Mouse (Mus musculus): ENCODE data around the gene Yif1b. TPM values are rescaled to one million over a fixed set of nuclear protein-coding genes. Genes with fewer than 3 reads are reported as not detected.

Yif1b gene
- polyA plus RNA-seq, 1 experiment from 2014 or later, result 40.6 TPM

GRCm38 (mm10) chr7:29292458-29293098 is 54.4 kb downstream of the Yif1b start:
- Histone ChIP-seq H3K9me3 (ENCODE audit: control insufficient read depth) (no peaks in the 10 kb centered on the region), H3K27ac (ENCODE audit: low read depth, low read length) (peak overlapping the region; percentile 21; the same call in 1 of the 2 replicates), H3K4me3 (ENCODE audit: low read depth, low read length) (no peak overlapping the region), H3K4me2 (replicated peaks; ENCODE audit: low read depth) (peak overlapping the region; percentile 9; the same call in 1 of the 2 replicates), H3K27me3 (replicated peaks; ENCODE audit: control insufficient read depth, insufficient read depth, low read length) (no peaks in the 10 kb centered on the region), H3K4me1 (replicated peaks; ENCODE audit: control insufficient read depth, insufficient read depth, low read length) (0 out of 2 replicates have a peak, but pooled peaks cover 3% of the 10 kb centered on the region), H3K9ac (ENCODE audit: low read depth, low read length) (no peak overlapping the region), H3K36me3 (ENCODE audit: control insufficient read depth, insufficient read depth) (no peaks in the 10 kb centered on the region)
- TF ChIP-seq CTCF (IDR thresholded peaks at IDR 0.05; ENCODE audit: low read depth), result no peak
- WGBS, result 33% methylated on average over 8 of the region's 8 CpGs
- ATAC-seq, result no peak

DNA sequence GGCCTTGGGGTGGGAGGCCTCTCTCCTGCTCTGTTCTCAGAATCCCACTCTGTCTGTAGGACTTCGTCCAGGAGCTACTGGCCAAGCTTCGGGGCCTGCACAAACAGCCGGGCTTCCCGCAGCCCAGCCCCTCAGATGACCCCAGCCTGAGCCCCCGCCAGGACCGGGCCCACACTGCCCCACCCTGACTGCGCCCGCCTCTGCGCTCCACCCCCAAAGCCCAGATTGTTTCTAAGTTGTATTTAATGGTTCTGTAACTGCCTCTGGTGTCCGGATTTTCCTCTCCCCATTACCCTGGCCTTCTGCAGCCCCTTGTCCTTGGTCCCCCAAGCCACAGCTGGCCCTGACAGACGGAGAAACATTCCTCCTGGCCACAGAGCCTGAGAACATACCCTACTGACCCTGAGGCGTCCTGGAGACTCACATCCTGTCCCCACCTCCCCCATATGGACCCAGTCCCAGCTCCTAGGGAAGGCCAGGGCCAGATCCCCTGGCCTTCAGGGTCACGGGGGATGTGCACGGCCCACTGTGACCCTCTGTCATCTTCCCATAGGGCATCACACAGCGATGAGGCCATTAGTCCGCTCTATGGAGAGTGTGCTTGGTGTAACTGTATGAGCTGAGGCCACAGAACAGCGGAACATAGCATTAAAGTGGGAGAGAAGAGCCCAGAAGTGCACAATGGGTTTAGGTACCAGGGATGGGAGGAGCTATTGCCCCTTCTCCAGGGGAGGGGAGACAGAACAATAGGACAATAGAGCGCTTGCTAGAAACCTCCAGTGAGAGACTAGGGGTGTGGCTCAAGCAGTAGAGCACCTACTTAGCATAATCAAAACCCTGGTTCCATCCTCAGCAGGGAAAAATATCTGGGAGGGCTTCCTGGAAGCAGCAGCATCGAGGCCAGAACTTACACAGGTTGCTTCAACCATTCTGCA is 55.3 kb downstream of the Yif1b start:
- no peak for TF ChIP-seq CTCF (IDR thresholded peaks at IDR 0.05; ENCODE audit: low read depth)
- Histone ChIP-seq H3K27ac (ENCODE audit: low read depth, low read length) (peak overlapping the region; percentile 21; the same call in 1 of the 2 replicates), H3K9ac (ENCODE audit: low read depth, low read length) (no peak overlapping the region), H3K27me3 (replicated peaks; ENCODE audit: control insufficient read depth, insufficient read depth, low read length) (no peaks in the 10 kb centered on the region), H3K9me3 (ENCODE audit: control insufficient read depth) (no peaks in the 10 kb centered on the region), H3K36me3 (ENCODE audit: control insufficient read depth, insufficient read depth) (no peaks in the 10 kb centered on the region), H3K4me3 (ENCODE audit: low read depth, low read length) (no peak overlapping the region), H3K4me1 (replicated peaks; ENCODE audit: control insufficient read depth, insufficient read depth, low read length) (0 out of 2 replicates have a peak, but pooled peaks cover 3% of the 10 kb centered on the region), H3K4me2 (replicated peaks; ENCODE audit: low read depth) (0 out of 2 replicates have a peak overlapping the region, but pooled peaks have one; percentile 17)
- WGBS, result 40% methylated on average over 19 of the region's 19 CpGs
- no peak for ATAC-seq

- Histone ChIP-seq H3K36me3 (ENCODE audit: control insufficient read depth, insufficient read depth) (no peaks in the 10 kb centered on the region), H3K9ac (ENCODE audit: low read depth, low read length) (no peak overlapping the region), H3K4me2 (replicated peaks; ENCODE audit: low read depth) (no peak overlapping the region), H3K9me3 (ENCODE audit: control insufficient read depth) (no peaks in the 10 kb centered on the region), H3K4me3 (ENCODE audit: low read depth, low read length) (no peak overlapping the region), H3K27ac (ENCODE audit: low read depth, low read length) (no peak overlapping the region), H3K27me3 (replicated peaks; ENCODE audit: control insufficient read depth, insufficient read depth, low read length) (no peaks in the 10 kb centered on the region), H3K4me1 (replicated peaks; ENCODE audit: control insufficient read depth, insufficient read depth, low read length) (0 out of 2 replicates have a peak, but pooled peaks cover 3% of the 10 kb centered on the region)
- 82% methylated on average over 13 of the region's 13 CpGs for WGBS
- no peak for TF ChIP-seq CTCF (IDR thresholded peaks at IDR 0.05; ENCODE audit: low read depth)
- no peak for ATAC-seq
Measured at GRCm38 (mm10) chr7:29294111-29294761, 56.1 kb downstream of the Yif1b start.

DNA sequence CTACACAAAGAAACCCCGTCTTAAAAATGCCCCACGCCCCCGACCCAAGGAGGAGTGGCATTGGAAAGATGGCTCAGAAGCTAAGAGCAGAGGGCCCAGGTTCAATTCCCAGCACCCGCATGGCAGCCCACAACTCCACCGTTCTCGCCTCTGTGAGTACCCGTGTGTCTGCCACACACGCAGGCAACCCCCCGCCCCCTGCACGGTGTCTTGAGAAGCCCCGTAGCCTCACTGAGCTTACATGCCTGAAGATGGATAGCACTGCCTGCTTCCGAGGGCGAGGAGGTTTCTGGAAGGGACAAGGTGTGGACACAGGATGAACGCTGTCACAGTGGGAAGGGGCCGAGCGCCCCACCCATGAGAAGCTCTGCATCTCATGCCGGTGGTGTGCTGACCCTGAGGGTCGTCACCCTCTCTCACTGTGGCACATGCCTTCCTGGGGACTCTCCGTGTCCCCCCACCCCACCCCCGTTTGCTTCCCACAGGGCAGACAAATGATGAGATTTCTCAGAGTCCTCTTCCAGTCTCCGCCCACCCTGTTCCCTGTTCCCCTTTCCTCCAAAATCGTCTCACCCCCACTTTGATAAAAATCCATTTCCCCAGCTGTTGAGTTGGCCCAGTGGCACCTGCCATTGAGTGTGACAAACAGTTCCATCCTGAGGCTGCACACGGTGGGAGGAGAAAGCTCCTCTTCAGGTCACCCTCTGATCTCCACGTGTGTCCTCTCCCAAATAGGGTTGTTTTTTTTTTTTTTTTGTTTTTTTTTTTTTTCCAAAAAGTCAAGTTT is 57.9 kb downstream of the Yif1b start:
- Histone ChIP-seq H3K4me2 (replicated peaks; ENCODE audit: low read depth) (no peak overlapping the region), H3K9me3 (ENCODE audit: control insufficient read depth) (no peaks in the 10 kb centered on the region), H3K36me3 (ENCODE audit: control insufficient read depth, insufficient read depth) (no peaks in the 10 kb centered on the region), H3K9ac (ENCODE audit: low read depth, low read length) (no peak overlapping the region), H3K27me3 (replicated peaks; ENCODE audit: control insufficient read depth, insufficient read depth, low read length) (no peaks in the 10 kb centered on the region), H3K27ac (ENCODE audit: low read depth, low read length) (no peak overlapping the region), H3K4me3 (ENCODE audit: low read depth, low read length) (no peak overlapping the region), H3K4me1 (replicated peaks; ENCODE audit: control insufficient read depth, insufficient read depth, low read length) (0 out of 2 replicates have a peak, but pooled peaks cover 3% of the 10 kb centered on the region)
- ATAC-seq, result no peak
- TF ChIP-seq CTCF (IDR thresholded peaks at IDR 0.05; ENCODE audit: low read depth), result no peak
- 77% methylated on average over 24 of the region's 24 CpGs for WGBS

- no peak overlapping the region for H3K9ac ChIP-seq (ENCODE audit: low read depth, low read length)
- WGBS, result 6% methylated on average over 10 of the region's 10 CpGs
- no peaks in the 10 kb centered on the region for H3K27me3 ChIP-seq (replicated peaks; ENCODE audit: control insufficient read depth, insufficient read depth, low read length)
- H3K36me3 ChIP-seq (ENCODE audit: control insufficient read depth, insufficient read depth), result no peaks in the 10 kb centered on the region
- no peaks in the 10 kb centered on the region for H3K9me3 ChIP-seq (ENCODE audit: control insufficient read depth)
- H3K4me2 ChIP-seq (replicated peaks; ENCODE audit: low read depth), result 0 out of 2 replicates have a peak overlapping the region, but pooled peaks have one; percentile 40
- peak; percentile 89 for TF ChIP-seq CTCF (IDR thresholded peaks at IDR 0.05; ENCODE audit: low read depth)
- no peak overlapping the region for H3K27ac ChIP-seq (ENCODE audit: low read depth, low read length)
- ATAC-seq, result no peak
- H3K4me1 ChIP-seq (replicated peaks; ENCODE audit: control insufficient read depth, insufficient read depth, low read length), result 0 out of 2 replicates have a peak, but pooled peaks cover 3% of the 10 kb centered on the region
- H3K4me3 ChIP-seq (ENCODE audit: low read depth, low read length), result no peak overlapping the region
Measured at GRCm38 (mm10) chr7:29296998-29297397, 58.9 kb downstream of the Yif1b start.

Other genes starting within 250 kb of the Yif1b start
- 0.43 and 0.63 TPM in 2 replicates for gene Ryr1, start 113.2 kb upstream of the Yif1b start, polyA plus RNA-seq (2015; fragmentation: Nextera tagmentation; extraction: Ambion mirVana)
- 0.21 and 0.29 TPM in 2 replicates for gene Rasgrp4, start 103.5 kb upstream of the Yif1b start, polyA plus RNA-seq (2015; fragmentation: Nextera tagmentation; extraction: Ambion mirVana)
- 75.9 and 83.4 TPM in 2 replicates for gene Fam98c, start 82.1 kb upstream of the Yif1b start, polyA plus RNA-seq (2015; fragmentation: Nextera tagmentation; extraction: Ambion mirVana)
- gene Ggn, start 68.1 kb upstream of the Yif1b start, polyA plus RNA-seq (2015; fragmentation: Nextera tagmentation; extraction: Ambion mirVana), result 0.27 and 0.34 TPM in 2 replicates
- 0.52 and 0.93 TPM in 2 replicates for gene Spred3, start 67.9 kb upstream of the Yif1b start, polyA plus RNA-seq (2015; fragmentation: Nextera tagmentation; extraction: Ambion mirVana)
- gene Psmd8, start 57.6 kb upstream of the Yif1b start, polyA plus RNA-seq (2015; fragmentation: Nextera tagmentation; extraction: Ambion mirVana), result 205 and 209 TPM in 2 replicates
- gene Catsperg1, start 24.3 kb upstream of the Yif1b start, polyA plus RNA-seq (2015; fragmentation: Nextera tagmentation; extraction: Ambion mirVana), result 0.21 and 0.22 TPM in 2 replicates
- 1.5 and 1.8 TPM in 2 replicates for gene Kcnk6, start 5.8 kb upstream of the Yif1b start, polyA plus RNA-seq (2015; fragmentation: Nextera tagmentation; extraction: Ambion mirVana)
- gene 2200002D01Rik, start 10.1 kb downstream of the Yif1b start, polyA plus RNA-seq (2015; fragmentation: Nextera tagmentation; extraction: Ambion mirVana), result 836 and 862 TPM in 2 replicates
- 685 and 722 TPM in 2 replicates for gene Spint2, start 43.6 kb downstream of the Yif1b start, polyA plus RNA-seq (2015; fragmentation: Nextera tagmentation; extraction: Ambion mirVana)
- gene Ppp1r14a, start 51.0 kb downstream of the Yif1b start, polyA plus RNA-seq (2015; fragmentation: Nextera tagmentation; extraction: Ambion mirVana), result 35.2 and 37.0 TPM in 2 replicates
- gene Dpf1, start 65.6 kb downstream of the Yif1b start, polyA plus RNA-seq (2015; fragmentation: Nextera tagmentation; extraction: Ambion mirVana), result 1.7 TPM in 2 replicates

Data from intestine, postnatal 0 days (tissue).